Mouse (Mus musculus) E14TG2a.4 (cell line): Measurements from ENCODE around the gene Gm42420.

Source experiments
- CTCF ChIP-seq: conservative IDR thresholded peaks from 2 replicates; pipeline ENCODE4 v1.5.1; 2014; ENCODE audit warnings: low read length
- NANOG ChIP-seq: IDR thresholded peaks from 2 replicates; pipeline ENCODE4 v1.6.1; 2014; ENCODE audit warnings: borderline replicate concordance, low read length, mixed read lengths
- POU5F1 ChIP-seq: IDR thresholded peaks from 2 replicates; pipeline ENCODE4 v1.6.1; 2014; ENCODE audit warnings: low read length, borderline replicate concordance

GRCm38 (mm10) chr6:39540563-39540962 lies 45.0 kb upstream of the Gm42420 start:
- no peak for TF ChIP-seq CTCF
- no peak for TF ChIP-seq NANOG
- no peak for TF ChIP-seq POU5F1
